Mouse (Mus musculus): ENCODE results near the gene Glipr1l3. TPM values are rescaled to one million over a fixed set of nuclear protein-coding genes. Genes with fewer than 3 reads are reported as not detected.
"Not testable (repeated sequence)": the region's sequence is repeated elsewhere in the genome, so short reads cannot be mapped to it uniquely, and the experiment has no call there.

The Glipr1l3 gene
- 0.41 TPM in 1 of 2 replicates, not detected in the other for polyA plus RNA-seq (2015; fragmentation: Nextera tagmentation; extraction: Ambion mirVana)

GRCm38 (mm10) chr10:112159882-112160560 lies at the start of gene Glipr1l3:
Glipr1l3 (minus strand) TSS chr10:112160327.
- H3K9ac ChIP-seq (ENCODE audit: low read depth, low read length) = peak within 1 kb of the TSS; percentile 43; the same call in 1 of the 2 replicates
- 5% methylated on average over 15 of the region's 15 CpGs for WGBS
- H3K27me3 ChIP-seq (replicated peaks; ENCODE audit: control insufficient read depth, insufficient read depth, low read length) = not testable (repeated sequence)

GRCm38 (mm10) chr10:112203463-112203862 lies 43.3 kb upstream of the Glipr1l3 start:
- no peak overlapping the region for H3K4me3 ChIP-seq (ENCODE audit: low read length)

More at GRCm38 (mm10) chr10:112159882-112160560, at the start of gene Glipr1l3:
- H3K4me3 ChIP-seq (ENCODE audit: low read length) = peak within 1 kb of the TSS; percentile 24
- H3K4me1 ChIP-seq (ENCODE audit: control insufficient read depth, insufficient read depth, low read depth, low read length); H3K9me3 ChIP-seq (ENCODE audit: control insufficient read depth, low read length); H3K36me3 ChIP-seq (ENCODE audit: control insufficient read depth, insufficient read depth, low read length): not testable (repeated sequence)
- 0 out of 2 replicates have a peak within 1 kb of the TSS, but pooled peaks have one; percentile 34 for H3K27ac ChIP-seq (ENCODE audit: low read depth, low read length)
- peak within 1 kb of the TSS; percentile 58 for H3K4me2 ChIP-seq (ENCODE audit: low read length)
- ATAC-seq = peak; percentile 98

GRCm38 (mm10) chr10:112193919-112194318 lies 33.8 kb upstream of the Glipr1l3 start:
- H3K4me2 ChIP-seq (ENCODE audit: low read length); H3K4me1 ChIP-seq (ENCODE audit: control insufficient read depth, insufficient read depth, low read depth, low read length); H3K4me3 ChIP-seq (ENCODE audit: low read length); H3K9ac ChIP-seq (ENCODE audit: low read depth, low read length); H3K27ac ChIP-seq (ENCODE audit: low read depth, low read length); ATAC-seq; H3K9me3 ChIP-seq (ENCODE audit: control insufficient read depth, low read length); H3K36me3 ChIP-seq (ENCODE audit: control insufficient read depth, insufficient read depth, low read length); H3K27me3 ChIP-seq (replicated peaks; ENCODE audit: control insufficient read depth, insufficient read depth, low read length): not testable (repeated sequence)
- 90% methylated on average over 2 of the region's 2 CpGs for WGBS

More at GRCm38 (mm10) chr10:112203463-112203862, 43.3 kb upstream of the Glipr1l3 start:
- Histone ChIP-seq H3K9me3 (ENCODE audit: control insufficient read depth, low read length) (no peaks in the 10 kb centered on the region), H3K27ac (ENCODE audit: low read depth, low read length) (no peak overlapping the region), H3K4me1 (ENCODE audit: control insufficient read depth, insufficient read depth, low read depth, low read length) (no peaks in the 10 kb centered on the region), H3K36me3 (ENCODE audit: control insufficient read depth, insufficient read depth, low read length) (no peaks in the 10 kb centered on the region), H3K27me3 (replicated peaks; ENCODE audit: control insufficient read depth, insufficient read depth, low read length) (no peaks in the 10 kb centered on the region), H3K9ac (ENCODE audit: low read depth, low read length) (no peak overlapping the region), H3K4me2 (ENCODE audit: low read length) (no peak overlapping the region)
- peak; percentile 95 for ATAC-seq
- 38% methylated on average over 2 of the region's 2 CpGs for WGBS

GRCm38 (mm10) chr10:112177027-112177426 lies 16.9 kb upstream of the Glipr1l3 start:
- peak overlapping the region; percentile 38 for H3K4me2 ChIP-seq (ENCODE audit: low read length)
- not testable (repeated sequence) for H3K36me3 ChIP-seq (ENCODE audit: control insufficient read depth, insufficient read depth, low read length); H3K27me3 ChIP-seq (replicated peaks; ENCODE audit: control insufficient read depth, insufficient read depth, low read length); H3K4me1 ChIP-seq (ENCODE audit: control insufficient read depth, insufficient read depth, low read depth, low read length); H3K27ac ChIP-seq (ENCODE audit: low read depth, low read length); H3K9ac ChIP-seq (ENCODE audit: low read depth, low read length); H3K9me3 ChIP-seq (ENCODE audit: control insufficient read depth, low read length)
- ATAC-seq = peak; percentile 56; the same call in 1 of the 2 replicates
- WGBS = 26% methylated on average over 13 of the region's 13 CpGs
- H3K4me3 ChIP-seq (ENCODE audit: low read length) = peak overlapping the region; percentile 1; the same call in 1 of the 2 replicates

GRCm38 (mm10) chr10:112163168-112163766 lies 3.1 kb upstream of the Glipr1l3 start, which contains the start of gene Caps2:
Caps2 (plus strand) TSS chr10:112163621.
- Histone ChIP-seq H3K27me3 (replicated peaks; ENCODE audit: control insufficient read depth, insufficient read depth, low read length) (no peaks in the 10 kb centered on the region), H3K4me1 (ENCODE audit: control insufficient read depth, insufficient read depth, low read depth, low read length) (no peaks in the 10 kb centered on the region), H3K4me2 (ENCODE audit: low read length) (peak within 1 kb of the TSS; percentile 36; the same call in 1 of the 2 replicates), H3K9ac (ENCODE audit: low read depth, low read length) (no peak within 1 kb of the TSS), H3K36me3 (ENCODE audit: control insufficient read depth, insufficient read depth, low read length) (no peaks in the 10 kb centered on the region), H3K4me3 (ENCODE audit: low read length) (no peak within 1 kb of the TSS), H3K9me3 (ENCODE audit: control insufficient read depth, low read length) (no peaks in the 10 kb centered on the region), H3K27ac (ENCODE audit: low read depth, low read length) (no peak within 1 kb of the TSS)
- peak; percentile 73 for ATAC-seq
- 29% methylated on average over 4 of the region's 4 CpGs for WGBS

- no peak overlapping the region for H3K9ac ChIP-seq (ENCODE audit: low read depth, low read length)
- no peaks in the 10 kb centered on the region for H3K4me1 ChIP-seq (ENCODE audit: control insufficient read depth, insufficient read depth, low read depth, low read length)
- no peak overlapping the region for H3K27ac ChIP-seq (ENCODE audit: low read depth, low read length)
- no peak overlapping the region for H3K4me3 ChIP-seq (ENCODE audit: low read length)
- no peaks in the 10 kb centered on the region for H3K9me3 ChIP-seq (ENCODE audit: control insufficient read depth, low read length)
- ATAC-seq = no peak
- no peaks in the 10 kb centered on the region for H3K36me3 ChIP-seq (ENCODE audit: control insufficient read depth, insufficient read depth, low read length)
- 61% methylated on average over 2 of the region's 2 CpGs for WGBS
- no peaks in the 10 kb centered on the region for H3K27me3 ChIP-seq (replicated peaks; ENCODE audit: control insufficient read depth, insufficient read depth, low read length)
- H3K4me2 ChIP-seq (ENCODE audit: low read length) = no peak overlapping the region
Measured at GRCm38 (mm10) chr10:112139834-112140233, 20.3 kb downstream of the Glipr1l3 start.

- Histone ChIP-seq H3K4me1 (ENCODE audit: control insufficient read depth, insufficient read depth, low read depth, low read length) (no peaks in the 10 kb centered on the region), H3K27me3 (replicated peaks; ENCODE audit: control insufficient read depth, insufficient read depth, low read length) (no peaks in the 10 kb centered on the region), H3K27ac (ENCODE audit: low read depth, low read length) (no peak overlapping the region), H3K9me3 (ENCODE audit: control insufficient read depth, low read length) (no peaks in the 10 kb centered on the region), H3K36me3 (ENCODE audit: control insufficient read depth, insufficient read depth, low read length) (no peaks in the 10 kb centered on the region), H3K9ac (ENCODE audit: low read depth, low read length) (peak overlapping the region; percentile 52), H3K4me3 (ENCODE audit: low read length) (peak overlapping the region; percentile 36), H3K4me2 (ENCODE audit: low read length) (peak overlapping the region; percentile 54)
- peak; percentile 76 for ATAC-seq
- WGBS = 31% methylated on average over 6 of the region's 6 CpGs
Measured at GRCm38 (mm10) chr10:112138871-112139430, 21.2 kb downstream of the Glipr1l3 start.

- ATAC-seq = peak; percentile 96
- Histone ChIP-seq H3K9me3 (ENCODE audit: control insufficient read depth, low read length) (no peaks in the 10 kb centered on the region), H3K36me3 (ENCODE audit: control insufficient read depth, insufficient read depth, low read length) (no peaks in the 10 kb centered on the region), H3K4me1 (ENCODE audit: control insufficient read depth, insufficient read depth, low read depth, low read length) (no peaks in the 10 kb centered on the region), H3K27ac (ENCODE audit: low read depth, low read length) (no peak overlapping the region), H3K27me3 (replicated peaks; ENCODE audit: control insufficient read depth, insufficient read depth, low read length) (no peaks in the 10 kb centered on the region), H3K4me3 (ENCODE audit: low read length) (peak overlapping the region; percentile 36), H3K4me2 (ENCODE audit: low read length) (peak overlapping the region; percentile 54), H3K9ac (ENCODE audit: low read depth, low read length) (peak overlapping the region; percentile 52)
- whole genome bisulfite sequencing = 15% methylated on average over 9 of the region's 9 CpGs
Measured at GRCm38 (mm10) chr10:112138050-112138870, 21.9 kb downstream of the Glipr1l3 start.

All from hindbrain, embryonic 16.5 days (tissue).